Mouse (Mus musculus) layer of hippocampus, postnatal 36 days (tissue): ENCODE results near the gene Cabp2. TPM values are rescaled to one million over a fixed set of nuclear protein-coding genes. Genes with fewer than 3 reads are reported as not detected.
"Not testable (repeated sequence)": the region's sequence is repeated elsewhere in the genome, so short reads cannot be mapped to it uniquely, and the experiment has no call there.

Experiments
- DNase-seq, 2 experiments: peaks; one replicate each; pipeline ENCODE4 v3.0.0; 2022
- total RNA-seq, 2 experiments: library from RNA; stranded (reverse); gene quantifications; 2 replicates each; pipeline ENCODE4 v1.2.3; 2021

Cabp2 gene
- total RNA-seq, 2 experiments from 2014 or later = not detected

DNA sequence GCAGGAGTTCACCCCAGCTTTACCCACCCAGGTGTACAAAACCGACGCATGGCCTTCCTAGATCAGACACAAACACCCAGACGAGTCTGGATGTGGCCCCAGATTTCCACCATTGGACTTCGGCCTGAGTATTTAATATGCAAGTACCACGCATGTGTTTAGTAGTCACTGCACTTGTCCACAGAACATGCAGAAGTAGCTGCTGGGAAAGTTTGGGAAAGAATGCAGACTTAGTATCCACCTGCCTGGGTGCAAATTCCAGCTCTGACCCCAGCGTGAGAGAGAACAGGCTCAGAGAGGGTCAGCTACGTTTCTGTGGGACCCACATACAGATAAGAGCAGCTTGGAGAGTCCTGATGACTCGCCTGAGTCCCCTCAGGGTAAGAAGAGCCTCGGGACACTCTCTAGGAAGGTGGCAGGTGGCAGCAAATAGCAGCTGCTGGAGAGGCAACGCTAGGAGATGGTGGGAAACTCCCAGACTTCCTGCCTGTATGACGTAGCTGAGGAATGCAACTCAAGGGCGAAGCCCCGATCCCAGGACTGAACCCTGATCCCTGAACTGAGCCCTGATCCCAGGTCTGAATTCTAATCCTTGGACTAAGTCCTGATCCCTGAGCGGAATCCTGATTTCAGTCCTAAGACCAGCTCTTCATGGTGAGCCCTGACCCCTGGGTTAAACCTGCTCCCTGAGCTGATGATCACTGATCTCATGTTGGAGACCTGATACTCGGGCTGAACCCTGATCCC lies 25.3 kb upstream of the Cabp2 start:
- no peak for DNase-seq

DNA sequence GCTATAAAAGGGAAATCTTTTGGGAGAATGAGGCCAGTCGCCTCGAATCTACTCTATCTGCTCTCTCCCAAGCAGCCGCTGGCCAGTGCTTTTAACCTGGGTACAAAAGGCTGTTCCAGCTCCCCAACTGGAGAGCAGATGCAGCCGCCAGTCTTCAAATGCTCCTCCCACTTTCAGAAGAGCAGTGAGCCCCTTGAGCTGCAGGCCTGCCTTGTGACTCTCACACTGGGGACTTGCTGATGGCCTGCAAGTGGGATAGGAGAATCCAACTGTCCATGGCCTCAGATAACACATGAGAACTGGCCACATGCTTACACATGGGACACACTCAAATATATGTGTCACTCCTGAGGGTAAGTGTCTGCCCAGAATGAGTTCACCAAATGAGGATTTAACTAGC lies 24.7 kb upstream of the Cabp2 start:
- no peak for DNase-seq

DNA sequence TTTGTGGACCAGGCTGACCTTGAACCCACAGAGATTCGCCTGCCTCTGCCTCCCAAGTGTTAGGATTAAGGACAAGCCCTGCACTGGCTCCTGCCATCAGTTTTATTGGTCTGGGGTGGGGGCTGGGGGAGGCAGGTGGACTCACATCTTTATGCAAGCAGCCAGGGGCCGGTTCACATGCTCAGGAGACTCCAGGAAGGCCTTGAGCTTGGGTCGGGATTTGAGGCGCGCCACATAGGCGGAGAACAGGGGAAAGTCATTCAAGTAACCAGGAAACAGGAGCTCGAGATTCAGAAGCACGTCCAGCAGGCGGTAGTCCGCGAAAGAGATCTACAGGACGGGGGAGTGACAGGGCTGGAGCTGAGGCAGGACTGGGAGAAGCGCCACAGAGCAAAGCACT lies 24.0 kb upstream of the Cabp2 start:
- DNase-seq = no peak

DNA sequence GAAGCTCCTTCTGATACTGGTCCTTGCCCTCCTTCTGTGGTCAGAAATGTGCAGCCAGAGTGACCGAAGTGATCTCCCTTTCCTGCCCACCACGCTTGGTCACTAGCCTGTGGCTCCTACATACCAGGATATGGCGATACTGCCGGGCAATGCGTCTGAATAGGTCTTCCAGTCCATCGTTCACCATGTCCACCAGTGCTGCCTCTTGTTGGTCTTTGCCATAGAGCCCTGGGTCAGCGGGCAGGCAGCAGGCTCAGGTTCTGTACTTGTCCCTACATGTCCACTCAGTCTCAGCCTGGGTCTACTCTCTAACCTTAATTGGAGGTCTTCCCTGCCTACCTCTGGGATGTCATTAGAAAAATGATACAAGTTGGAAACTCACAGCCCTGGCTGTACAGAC lies 23.4 kb upstream of the Cabp2 start:
- DNase-seq = no peak

DNA sequence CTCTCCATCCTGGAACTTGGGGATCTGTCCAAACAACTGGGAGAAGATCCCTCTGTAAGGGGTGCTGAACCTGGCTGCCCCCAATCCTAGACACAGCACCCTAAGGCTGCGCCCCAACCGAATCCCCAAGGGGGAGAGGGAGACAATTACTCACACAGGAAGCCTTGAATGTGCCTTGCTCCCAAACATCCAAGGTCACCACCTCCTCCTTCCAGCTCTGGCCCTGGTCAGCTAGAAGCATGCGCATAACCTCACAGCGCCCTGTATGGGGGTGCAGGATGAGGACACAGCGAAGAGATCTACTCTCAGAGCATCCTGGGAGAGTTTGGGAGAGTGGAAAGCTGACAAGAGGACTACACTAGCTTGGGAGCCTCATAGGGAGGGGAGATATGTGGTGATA lies 22.8 kb upstream of the Cabp2 start:
- DNase-seq = no peak

DNA sequence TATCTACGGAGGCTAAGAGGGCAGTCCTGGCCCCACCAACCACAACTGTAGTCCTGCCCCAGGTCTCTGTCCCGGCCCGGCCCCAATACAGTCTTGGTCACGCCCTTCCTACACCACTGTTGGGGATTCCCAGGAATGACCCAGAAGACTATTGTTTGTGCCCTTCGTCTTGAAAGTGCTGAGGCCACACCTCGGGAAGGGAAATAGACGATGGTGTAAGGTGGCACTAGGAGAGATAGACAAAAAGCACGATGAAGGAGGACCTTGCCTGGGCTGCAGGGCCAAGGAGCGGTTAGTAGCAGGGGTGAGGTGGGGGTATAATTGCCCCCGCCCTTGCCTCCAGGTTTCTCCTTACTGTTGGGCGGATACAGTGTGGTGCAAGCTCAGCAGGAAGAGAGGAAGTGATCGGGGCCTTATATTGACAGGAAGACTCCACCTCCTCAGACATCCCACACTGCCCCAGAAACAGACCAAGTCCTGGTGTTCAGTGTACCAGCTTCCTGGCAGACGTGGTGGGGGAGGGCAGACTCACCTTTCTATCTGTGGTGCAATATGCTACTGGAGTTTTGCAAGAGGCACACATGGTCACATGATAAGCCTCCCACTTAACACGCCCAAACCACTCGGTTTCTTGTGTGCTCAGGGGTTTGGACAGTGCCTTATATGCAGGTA lies 22.2 kb upstream of the Cabp2 start, which contains the start of gene Gstp3:
Gene Gstp3 (minus strand): TSS at position 501 of the 672 bp plus-strand sequence.
- DNase-seq = no peak

DNA sequence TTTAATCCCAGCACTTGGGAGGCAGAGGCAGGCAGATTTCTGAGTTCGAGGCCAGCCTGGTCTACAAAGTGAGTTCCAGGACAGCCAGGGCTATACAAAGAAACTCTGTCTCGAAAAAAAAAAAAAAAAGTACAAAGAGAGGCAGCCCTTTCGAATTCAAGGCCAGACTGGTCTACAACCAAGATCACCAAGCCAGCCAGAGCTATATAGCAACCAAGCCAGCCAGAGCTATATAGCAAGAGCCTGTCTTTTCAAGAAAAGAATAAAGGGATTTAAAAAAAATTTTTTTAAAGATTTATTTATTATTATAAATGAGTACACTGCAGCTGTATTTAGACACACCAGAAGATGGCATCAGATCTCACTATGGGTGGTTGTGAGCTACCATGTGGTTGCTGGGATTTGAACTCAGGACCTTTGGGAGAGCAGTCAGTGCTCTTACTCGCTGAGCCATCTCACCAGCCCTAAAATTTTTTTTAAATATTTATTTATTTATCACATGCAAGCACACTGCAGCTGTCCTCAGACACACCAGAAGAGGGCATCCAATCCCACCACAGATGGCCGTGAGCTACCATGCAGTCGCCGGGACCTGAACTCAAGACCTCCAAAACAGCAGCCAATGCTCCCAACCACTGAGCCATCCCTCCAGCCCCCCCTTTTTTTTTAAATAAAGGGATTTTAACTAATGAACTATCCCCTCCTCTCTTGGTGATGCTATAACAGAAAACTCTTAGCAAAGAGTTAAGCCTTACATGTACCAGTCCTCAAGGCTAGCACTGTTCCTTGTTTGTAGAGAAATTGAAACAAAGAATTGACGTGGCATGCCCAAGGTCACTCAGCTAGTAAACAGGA lies 21.1 kb upstream of the Cabp2 start:
- not testable (repeated sequence) for DNase-seq

DNA sequence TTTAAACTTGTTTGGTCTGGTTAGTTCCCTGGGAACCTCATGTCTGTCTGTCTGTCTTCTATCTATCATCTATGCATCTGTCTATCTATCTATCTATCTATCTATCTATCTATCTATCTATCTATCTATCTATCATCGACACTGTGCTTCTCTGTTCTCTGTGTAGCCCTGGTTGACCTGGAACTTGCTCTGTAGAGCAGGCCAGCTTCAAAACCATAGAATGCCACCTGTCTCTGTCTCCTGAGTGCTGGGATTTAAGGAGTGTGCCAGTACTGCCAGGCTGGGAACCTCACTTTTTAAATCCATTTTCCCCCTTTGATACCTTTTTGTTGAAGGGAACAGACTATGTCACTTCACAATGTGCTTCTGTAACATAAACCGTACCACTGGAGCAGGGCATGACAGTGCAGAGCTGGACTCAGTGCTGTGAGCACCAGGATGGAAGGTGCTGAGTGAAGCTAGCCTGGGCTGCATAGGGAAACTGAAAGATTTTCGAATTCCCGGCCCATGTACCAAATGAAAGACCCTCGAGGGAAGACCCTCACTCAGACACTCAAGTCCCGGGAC lies 20.4 kb upstream of the Cabp2 start:
- DNase-seq = no peak

DNA sequence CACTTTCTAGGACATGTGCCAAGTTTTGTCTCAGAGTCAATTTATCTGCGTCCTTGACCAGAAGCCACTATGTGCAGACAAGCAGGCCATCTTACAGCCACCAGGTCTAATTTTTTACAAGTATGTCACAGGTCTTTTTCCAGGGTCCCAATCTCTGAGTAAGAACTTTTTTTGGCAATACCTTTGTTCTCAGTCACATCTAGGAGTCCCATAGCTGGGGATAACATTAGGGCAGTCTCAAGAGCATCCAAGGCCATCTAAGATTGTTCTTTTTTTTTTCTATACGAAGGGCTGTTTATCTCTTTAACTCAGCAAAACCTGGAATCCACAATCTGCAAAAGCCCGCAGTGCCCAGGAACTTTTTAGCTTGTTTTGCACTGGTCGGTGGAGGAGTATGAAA lies 18.0 kb upstream of the Cabp2 start:
- not testable (repeated sequence) for DNase-seq

DNA sequence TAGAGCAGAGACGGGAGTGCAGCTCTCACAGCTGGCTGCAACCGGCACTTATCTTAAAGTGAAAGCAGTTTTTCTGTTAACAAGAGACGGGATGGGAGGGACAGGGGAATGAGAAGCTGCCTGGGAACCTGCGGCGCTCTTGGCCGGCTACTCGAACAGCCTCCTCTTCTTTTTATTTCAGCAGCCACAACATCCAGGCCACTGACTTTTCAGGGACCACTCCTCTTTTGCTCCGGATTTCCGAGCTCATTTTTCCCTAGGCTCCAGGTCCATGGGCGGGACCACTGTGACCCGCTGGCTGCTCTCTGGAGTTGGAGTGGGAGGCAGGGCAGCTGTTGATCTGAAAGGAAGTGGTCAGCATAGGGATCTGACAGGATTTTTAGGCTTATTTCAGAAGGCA lies 16.9 kb upstream of the Cabp2 start:
- DNase-seq = not testable (repeated sequence)

DNA sequence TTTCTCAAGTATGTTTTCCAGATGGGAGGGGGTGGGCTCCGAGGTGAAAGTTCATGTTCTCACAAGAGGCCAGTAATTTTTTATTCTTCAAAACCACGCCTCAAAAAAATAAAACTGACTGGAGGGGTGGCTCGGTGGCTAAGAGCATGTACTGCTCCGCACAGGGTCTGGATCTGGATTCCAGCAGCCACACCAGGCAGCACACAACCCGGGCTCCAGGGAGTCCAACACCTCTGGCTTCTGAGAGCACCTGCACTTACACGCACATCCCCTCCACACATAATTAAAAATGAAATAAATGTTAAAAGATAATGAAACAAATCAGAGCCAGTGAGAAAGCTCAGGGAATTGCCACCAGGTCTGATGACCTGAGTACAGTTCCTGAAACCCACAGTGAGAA lies 15.1 kb upstream of the Cabp2 start:
- DNase-seq = no peak

DNA sequence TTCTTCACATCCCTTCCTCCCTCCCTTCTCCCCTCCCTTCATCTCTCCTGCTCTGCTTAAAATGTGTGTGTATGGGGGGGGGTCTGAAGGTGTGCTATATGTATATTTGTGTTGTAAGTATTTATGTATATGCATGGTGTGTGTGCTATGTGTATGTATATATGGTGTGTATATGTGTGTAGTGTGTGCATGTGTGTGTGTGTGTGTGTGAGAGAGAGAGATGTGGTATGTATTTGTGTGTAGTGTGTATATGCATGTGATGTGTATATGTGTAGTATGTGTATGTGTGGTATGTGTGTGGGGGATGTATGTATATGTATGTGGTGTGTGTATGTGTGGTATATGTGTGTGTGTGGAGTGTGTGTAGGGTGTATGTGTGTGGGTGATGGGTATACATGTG lies 14.5 kb upstream of the Cabp2 start:
- no peak for DNase-seq

DNA sequence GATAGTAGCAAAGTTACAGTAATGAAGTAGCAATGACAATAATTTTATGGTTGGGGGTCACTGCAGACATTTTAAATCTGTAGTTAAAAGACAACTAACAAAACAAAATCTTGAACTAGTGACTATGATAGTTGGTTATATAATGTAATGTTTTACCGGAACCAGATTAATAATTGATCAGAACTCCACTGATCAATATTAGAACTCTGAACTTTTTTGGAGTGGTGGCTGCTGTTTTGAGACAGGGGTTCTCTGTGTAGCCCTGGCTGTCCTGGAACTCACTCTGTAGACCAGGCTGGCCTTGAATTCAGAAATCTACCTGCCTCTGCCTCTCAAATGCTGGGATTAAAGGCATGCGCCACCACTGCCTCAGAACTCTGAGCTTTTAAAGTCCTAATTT lies 13.1 kb upstream of the Cabp2 start:
- DNase-seq = not testable (repeated sequence)

DNA sequence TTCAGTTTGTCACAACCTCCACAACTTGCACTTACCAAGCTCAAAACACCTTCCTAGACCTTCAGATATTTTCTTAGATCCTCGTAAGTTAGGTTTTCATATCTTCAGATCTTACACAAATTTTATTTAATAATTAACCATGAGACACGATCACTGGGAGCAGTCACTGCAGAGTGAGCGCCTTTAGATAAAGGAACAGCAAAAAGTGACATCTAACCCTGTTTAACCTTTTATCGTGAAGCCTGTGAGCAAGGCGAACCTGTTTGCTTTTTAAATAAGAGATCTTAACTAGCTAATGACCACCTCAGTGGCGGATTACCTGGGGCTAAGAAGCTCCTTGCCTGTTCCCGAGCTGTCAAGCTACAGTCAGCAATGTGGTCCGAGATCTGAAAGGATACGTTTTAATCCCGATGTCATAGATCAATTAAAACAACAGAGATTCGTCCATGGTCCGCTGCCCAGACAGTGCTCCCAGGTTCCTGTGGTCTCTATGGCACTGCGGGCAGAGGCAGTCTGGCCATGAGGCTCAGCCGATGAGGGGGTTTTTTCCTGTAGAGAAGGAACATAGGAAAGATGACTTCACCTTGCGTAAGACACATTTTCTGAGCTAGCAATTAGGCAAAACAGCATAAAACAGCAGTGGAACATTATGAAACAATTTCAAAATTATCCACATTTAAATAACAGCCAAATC lies 12.5 kb upstream of the Cabp2 start:
- DNase-seq = no peak

DNA sequence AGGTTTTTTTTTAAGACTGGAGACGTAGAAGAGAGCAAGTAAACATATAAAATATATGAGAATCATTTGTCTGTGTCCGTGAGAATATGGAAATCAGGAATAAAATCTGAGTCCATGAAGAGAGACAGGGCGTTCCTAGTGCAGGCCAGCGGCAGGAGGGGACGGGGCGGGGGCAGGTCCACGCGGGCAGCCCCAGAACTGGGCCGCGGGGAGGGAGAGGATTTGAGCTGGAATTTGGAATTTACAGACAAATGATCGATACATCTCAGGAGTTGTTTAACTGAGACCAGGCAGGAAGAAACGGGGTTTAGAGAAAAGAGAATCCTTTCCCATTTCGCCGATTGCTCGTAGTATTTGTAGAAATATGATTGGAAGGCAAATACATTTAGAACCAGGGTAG lies 11.1 kb upstream of the Cabp2 start:
- no peak for DNase-seq

DNA sequence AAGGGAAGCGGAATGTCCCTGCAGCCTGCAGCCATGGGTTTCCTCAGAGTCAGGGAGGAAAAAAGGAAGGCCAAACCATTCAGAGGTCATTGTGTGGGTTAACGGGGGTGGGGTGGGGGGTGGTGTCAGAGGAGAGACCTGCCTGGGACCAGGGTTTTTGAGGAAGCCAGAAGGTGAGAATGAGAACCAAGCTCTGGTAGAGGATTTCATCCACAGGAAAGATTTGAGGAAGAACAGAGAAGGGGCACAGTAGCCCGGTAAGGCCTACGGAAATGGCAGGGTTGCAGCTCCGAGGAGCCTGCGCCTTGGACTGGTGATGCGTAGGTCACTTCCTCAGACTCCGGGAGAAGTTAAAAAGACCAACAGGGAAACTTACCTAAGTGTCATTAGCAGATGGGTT lies 10.6 kb upstream of the Cabp2 start:
- no peak for DNase-seq

DNA sequence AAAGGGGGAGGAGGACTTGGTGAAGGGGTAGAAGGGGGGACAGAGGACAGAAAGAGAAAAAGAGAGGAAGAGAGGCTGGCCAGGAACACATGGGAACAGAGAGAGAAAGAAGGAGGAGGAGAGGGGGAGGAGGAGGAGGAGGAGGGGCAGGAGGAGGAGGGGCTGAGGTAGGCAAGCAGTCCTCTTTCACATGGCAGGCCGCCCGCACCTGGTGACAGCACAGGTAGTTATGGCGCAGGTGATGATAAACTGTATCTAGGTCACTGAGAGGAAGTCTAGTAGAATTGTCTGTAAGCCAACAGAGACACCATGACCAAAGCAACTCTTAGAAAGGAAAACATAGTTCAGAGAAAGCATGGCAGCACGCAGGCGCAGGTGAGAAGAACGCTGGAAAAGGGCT lies 10.0 kb upstream of the Cabp2 start:
- no peak for DNase-seq

DNA sequence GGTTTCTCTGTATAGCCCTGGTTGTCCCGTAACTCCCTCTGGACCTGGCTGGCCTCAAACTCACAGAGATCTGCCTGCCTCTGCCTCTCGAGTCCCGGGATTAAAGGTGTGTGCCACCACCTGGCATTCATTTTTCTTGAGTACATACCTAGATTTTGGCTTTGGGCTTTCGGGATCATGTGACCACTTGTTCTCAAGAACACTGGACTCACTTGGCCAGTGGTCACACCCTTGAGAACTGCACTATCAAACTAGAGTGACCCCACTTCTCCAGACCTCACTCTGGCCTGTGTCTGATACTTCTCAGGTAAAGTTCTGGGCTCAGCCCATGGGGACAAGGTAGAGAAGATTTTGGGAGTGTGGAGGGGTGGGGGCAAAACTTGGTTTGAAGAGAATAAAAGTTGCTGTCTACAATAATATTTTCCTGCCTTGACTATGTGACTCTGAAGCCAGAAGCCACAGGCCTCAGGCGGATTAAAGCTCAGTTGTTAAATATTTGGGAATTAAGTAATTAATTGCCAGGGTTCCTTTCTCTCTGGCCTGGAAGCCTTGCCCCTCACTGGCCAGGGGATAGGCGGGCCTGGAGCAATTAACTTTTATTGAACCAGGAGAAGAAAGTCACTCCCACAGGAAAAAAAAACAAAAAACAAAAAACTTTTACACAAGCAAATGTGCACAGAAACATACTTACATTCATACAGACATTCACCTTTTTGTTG lies 8.5 kb upstream of the Cabp2 start:
- no peak for DNase-seq

DNA sequence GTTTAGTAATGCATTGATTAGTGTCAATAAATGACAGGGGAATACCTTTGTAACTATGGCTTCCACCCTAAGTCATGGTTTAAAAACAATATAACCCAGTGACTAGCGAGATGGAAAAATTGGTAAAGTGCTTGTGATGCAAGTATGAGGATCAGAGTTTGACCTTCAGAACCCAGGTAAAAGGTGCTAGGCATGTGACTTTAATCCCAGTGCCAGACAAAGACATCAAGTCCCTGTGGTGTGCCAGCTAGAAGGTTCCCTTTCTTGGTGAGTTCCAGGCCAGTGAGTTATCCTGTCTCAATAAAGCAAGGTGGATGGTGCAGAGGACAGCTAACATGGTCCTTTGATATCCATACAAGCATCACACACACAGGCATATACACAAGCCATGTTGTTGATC lies 5.8 kb upstream of the Cabp2 start:
- no peak for DNase-seq

DNA sequence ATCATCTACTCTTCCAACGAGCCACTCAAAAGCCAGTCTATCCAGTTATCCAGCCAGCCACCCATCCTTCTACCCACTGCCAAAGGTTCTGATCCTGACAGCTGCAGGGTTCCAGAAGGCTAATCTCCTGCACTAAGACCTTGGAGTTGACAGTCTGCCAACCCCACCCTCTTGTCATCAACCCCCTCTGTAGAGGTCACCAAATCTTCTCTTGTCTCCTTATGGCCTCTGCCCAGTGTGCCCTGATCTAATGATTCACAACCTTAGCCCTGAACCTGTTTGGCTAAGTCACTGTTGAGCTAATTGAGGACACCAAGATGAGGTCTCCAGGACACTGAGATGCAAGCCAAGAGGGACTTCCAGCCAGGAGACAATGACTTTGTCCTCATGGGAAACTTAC lies 1.8 kb upstream of the Cabp2 start:
- DNase-seq = no peak

DNA sequence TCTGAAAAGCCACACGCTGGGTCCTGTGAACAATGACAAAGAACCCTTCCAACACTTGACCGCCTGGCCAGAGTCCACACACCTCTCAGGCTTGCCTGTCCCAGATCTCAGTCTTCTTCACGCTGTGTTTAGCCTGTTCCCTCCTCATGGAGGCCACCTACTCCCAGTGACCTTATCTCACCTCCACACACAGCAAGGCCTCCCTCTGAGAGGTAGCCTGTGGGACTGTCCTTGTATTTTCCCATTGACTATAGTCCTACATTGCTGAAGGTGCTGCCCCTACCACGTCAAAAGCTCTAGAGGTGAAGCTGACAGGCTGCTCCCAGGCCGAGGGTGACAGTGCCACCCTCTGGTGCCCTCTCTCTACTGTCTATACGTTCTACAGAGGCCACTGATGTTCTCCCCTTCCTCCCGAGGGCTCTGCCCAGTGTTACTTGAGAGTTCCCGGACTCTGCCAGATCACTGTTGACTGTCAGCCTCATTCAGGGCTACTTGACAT lies 818 bp upstream of the Cabp2 start:
- DNase-seq = no peak
